In genomic region chr2:5715544-5715943, GRCm38 (mm10) we compare ENCODE assay signal across 11 mouse cellular contexts. TPM values are rescaled to one million over a fixed set of nuclear protein-coding genes. Genes with fewer than 3 reads are reported as not detected.
DNase-seq lines count a peak whose midpoint lies in the region; ATAC-seq and TF ChIP-seq lines count a peak whose summit lies in the region.
"Had no signal": no experiment of that assay in that cellular context is flagged by ENCODE, and none has a peak within 500 bp of the region (broad histone marks: within the 10 kb centered on the region; RNA-seq: fewer than 3 reads in every experiment).

No protein-coding gene starts in this region.

- ATAC-seq in frontal cortex, adult (ENCODE audit: low TSS enrichment) = peak; percentile 1; the same call in 1 of the 2 replicates
- no peak for ATAC-seq in forebrain, embryonic 14.5 days
- no peak for ATAC-seq in liver, embryonic 14.5 days (ENCODE audit: insufficient read depth)
- ATAC-seq in erythroblast, adult 5-6 weeks (replicated peaks; ENCODE audit: low FRiP score, poor library complexity, severe bottlenecking) = no peak
- ATAC-seq in cerebellum, adult (ENCODE audit: insufficient number of reproducible peaks, low FRiP score, low TSS enrichment) = no peak

- H3K9me3 ChIP-seq in E14TG2a.4 (ENCODE audit: low read length) = peaks cover 9% of the 10 kb centered on the region
- no peaks in the 10 kb centered on the region for H3K9me3 ChIP-seq in forebrain, embryonic 14.5 days (replicated peaks; ENCODE audit: control insufficient read depth, low read length)
- no peaks in the 10 kb centered on the region for H3K9me3 ChIP-seq in liver, embryonic 14.5 days (ENCODE audit: control insufficient read depth, low read length)

- H3K9ac ChIP-seq in forebrain, embryonic 14.5 days (ENCODE audit: low read length) = no peak overlapping the region
- H3K9ac ChIP-seq in liver, embryonic 14.5 days (replicated peaks) = no peak overlapping the region

- TF ChIP-seq CTCF in E14TG2a.4 (conservative IDR thresholded peaks at IDR 0.05; ENCODE audit: low read length) = no peak
- TF ChIP-seq CTCF in liver, embryonic 14.5 days (IDR thresholded peaks at IDR 0.05; ENCODE audit: low read depth) = no peak

- peaks cover 26% of the 10 kb centered on the region for H3K27me3 ChIP-seq in E14TG2a.4 (ENCODE audit: insufficient read depth, low read length)
- peaks cover 4% of the 10 kb centered on the region; the same call in 1 of the 2 replicates for H3K27me3 ChIP-seq in forebrain, embryonic 14.5 days (replicated peaks; ENCODE audit: control insufficient read depth, insufficient read depth, low read length)
- peaks cover 38% of the 10 kb centered on the region for H3K27me3 ChIP-seq in liver, embryonic 14.5 days (ENCODE audit: control insufficient read depth, insufficient read depth, low read length)

- H3K36me3 ChIP-seq in E14TG2a.4 (ENCODE audit: insufficient read depth, low read length) = no peaks in the 10 kb centered on the region
- no peaks in the 10 kb centered on the region for H3K36me3 ChIP-seq in forebrain, embryonic 14.5 days (ENCODE audit: control insufficient read depth, insufficient read depth, low read length)
- no peaks in the 10 kb centered on the region for H3K36me3 ChIP-seq in liver, embryonic 14.5 days (replicated peaks; ENCODE audit: control insufficient read depth, insufficient read depth, low read depth)

- peak overlapping the region; percentile 90 for H3K4me3 ChIP-seq in E14TG2a.4 (replicated peaks; ENCODE audit: low read length)
- no peak overlapping the region for H3K4me3 ChIP-seq in forebrain, embryonic 14.5 days (ENCODE audit: low read depth, low read length)
- H3K4me3 ChIP-seq in liver, embryonic 14.5 days (ENCODE audit: insufficient read depth in 1 of 2, low read depth in 2 of 2, low read length in 2 of 2) = no peak overlapping the region

- H3K27ac ChIP-seq in forebrain, embryonic 14.5 days (ENCODE audit: low read depth, low read length) = no peak overlapping the region
- no peak overlapping the region for H3K27ac ChIP-seq in liver, embryonic 14.5 days

- DNase-seq in frontal cortex, postnatal 14 days (ENCODE audit: low spot score in 2 of 2) = no peak
- DNase-seq in forebrain, embryonic 14.5 days (ENCODE audit: low spot score) = peak; percentile 20
- DNase-seq in liver, embryonic 14.5 days (ENCODE audit: low read depth in 3 of 3, low spot score in 3 of 3) = no peak
- no peak for DNase-seq in cerebellum, postnatal 10 days
- DNase-seq: adrenal gland, adult 2 months; kidney, adult 11 months; lung, postnatal 4 days had no signal

- TF ChIP-seq EP300 in liver, embryonic 14.5 days (IDR thresholded peaks at IDR 0.05; ENCODE audit: low read depth) = no peak

- 26% methylated on average over 2 of the region's 2 CpGs for WGBS in forebrain, embryonic 14.5 days
- 31% methylated on average over 2 of the region's 2 CpGs for WGBS in liver, embryonic 14.5 days (ENCODE audit: insufficient replicate concordance)

- H3K4me1 ChIP-seq in E14TG2a.4 (replicated peaks; ENCODE audit: low read depth, low read length) = peaks cover 46% of the 10 kb centered on the region
- H3K4me1 ChIP-seq in forebrain, embryonic 14.5 days (ENCODE audit: control insufficient read depth, insufficient read depth, low read length) = peaks cover 4% of the 10 kb centered on the region; the same call in 1 of the 2 replicates
- H3K4me1 ChIP-seq in liver, embryonic 14.5 days (replicated peaks; ENCODE audit: control insufficient read depth in 2 of 2, insufficient read depth in 2 of 2, low read length in 1 of 2) = 0 out of 4 replicates have a peak, but pooled peaks cover 2 to 4% of the 10 kb centered on the region in 2 experiments

- H3K4me2 ChIP-seq in forebrain, embryonic 14.5 days (ENCODE audit: low read length) = peak overlapping the region; percentile 99; the same call in 1 of the 2 replicates
- H3K4me2 ChIP-seq in liver, embryonic 14.5 days (ENCODE audit: low read depth) = peak overlapping the region; percentile 81

RNA-seq across cellular contexts. Expression of gene Camk1d, which starts 1.2 kb away (rescaled TPM):
- 3.8 and 4.1 TPM in 2 replicates for polyA plus RNA-seq in forebrain, embryonic 14.5 days (2014; fragmentation: Nextera tagmentation; extraction: Ambion mirVana)
- 0.47 and 0.63 TPM in 2 replicates for polyA plus RNA-seq in liver, embryonic 14.5 days (2012; rRNA removed)
- 0.83 and 1.0 TPM in 2 replicates for polyA plus RNA-seq in liver, embryonic 14.5 days (2014; fragmentation: Nextera tagmentation; extraction: Ambion mirVana)
- 2.3 and 4.6 TPM in 2 replicates for total RNA-seq in erythroblast, adult 5-6 weeks (2015; ENCODE audit: low replicate concordance)
- 1.5 and 4.3 TPM in 2 replicates for total RNA-seq in erythroblast, adult 5-6 weeks (2017; ENCODE audit: low replicate concordance)
